Mouse (Mus musculus) CH12.LX (cell line): ENCODE data around the gene 1600012H06Rik. TPM values are rescaled to one million over a fixed set of nuclear protein-coding genes. Genes with fewer than 3 reads are reported as not detected.
A peak's percentile ranks its signal among the peaks of the same experiment; 100 is the strongest.
"Not testable (repeated sequence)": the region's sequence is repeated elsewhere in the genome, so short reads cannot be mapped to it uniquely, and the experiment has no call there.

ENCODE experiments used
- DNase-seq: peaks from one replicate; pipeline ENCODE4 v3.0.0-alpha.2; 2013; ENCODE audit errors: extremely low read depth
- H3K27ac ChIP-seq: 2 replicates; pipeline ENCODE4 v1.5.1; 2012; ENCODE audit warnings: low read depth, mild to moderate bottlenecking, control low read depth, moderate library complexity; ENCODE audit not compliant: insufficient read depth
- H3K27me3 ChIP-seq: replicated peaks from 2 replicates; pipeline ENCODE3; 2012; ENCODE audit warnings: inconsistent platforms
- H3K36me3 ChIP-seq, 2 experiments: replicated peaks in 1 of 2; 2 replicates each; pipeline versions ENCODE3 to v1.6.1; 2012; ENCODE audit warnings: inconsistent platforms in 1 of 2, low read length in 1 of 2, mild to moderate bottlenecking in 1 of 2, mixed read lengths in 1 of 2, moderate library complexity in 1 of 2; ENCODE audit not compliant: control insufficient read depth in 1 of 2, insufficient read depth in 1 of 2
- H3K4me1 ChIP-seq, 2 experiments: 2 replicates each; pipeline ENCODE4 v1.6.1; 2012; ENCODE audit warnings: inconsistent platforms in 1 of 2, moderate library complexity in 1 of 2; ENCODE audit not compliant: insufficient read depth in 2 of 2, control insufficient read depth in 1 of 2
- H3K4me2 ChIP-seq: 2 replicates; pipeline ENCODE4 v1.6.1; 2012; ENCODE audit warnings: low read depth, mild to moderate bottlenecking, control low read depth; ENCODE audit not compliant: poor library complexity, insufficient read depth, severe bottlenecking
- H3K4me3 ChIP-seq, 3 experiments: fragments of 150-350 bp in 1 of 3; sonication (generic) in 1 of 3; replicated peaks in 1 of 3; 2 replicates each; pipeline versions ENCODE3 to v1.5.1; 2011 to 2012; ENCODE audit warnings: low read depth in 2 of 3, low read length in 2 of 3, mild to moderate bottlenecking in 2 of 3, moderate library complexity in 2 of 3, control low read depth in 1 of 3, improper control_type of control experiment in 1 of 3, inconsistent platforms in 1 of 3, mixed read lengths in 1 of 3; ENCODE audit not compliant: poor library complexity in 1 of 3
- H3K79me2 ChIP-seq: replicated peaks from 2 replicates; pipeline ENCODE4 v1.6.1; 2012; ENCODE audit warnings: mild to moderate bottlenecking, moderate library complexity; ENCODE audit not compliant: control insufficient read depth, poor library complexity, insufficient read depth, severe bottlenecking; ENCODE audit errors: extremely low read depth
- H3K9ac ChIP-seq: 2 replicates; pipeline ENCODE4 v1.6.1; 2012; ENCODE audit warnings: low read depth, mild to moderate bottlenecking, control low read depth, moderate library complexity; ENCODE audit not compliant: insufficient read depth
- H3K9me3 ChIP-seq: replicated peaks from 2 replicates; pipeline ENCODE3; 2012; ENCODE audit warnings: low read length, inconsistent platforms, mixed read lengths
- dilution Hi-C: fragments of 300-500 bp; cut with MboI; formaldehyde crosslinking; loops from 2 replicates; pipeline ENCODE4 v1.14.3; 2020; ENCODE audit warnings: low sequenced_read_pairs; ENCODE audit not compliant: extremely low pct_unique_long_range_greater_than_20kb, extremely low pct_ligation_motif_present
- in situ Hi-C: fragments of 300-500 bp; cut with MboI; formaldehyde crosslinking; loops from 3 replicates; pipeline ENCODE4 v1.14.3; 2019; ENCODE audit warnings: low sequenced_read_pairs, low pct_ligation_motif_present, low pct_unique_long_range_greater_than_20kb, mixed read lengths
- polyA plus RNA-seq: library from polyadenylated mRNA; unstranded; fragments of >175 nt; gene quantifications from 2 replicates; pipeline ENCODE4 v1.2.1, GENCODE M21; 2012; ENCODE audit warnings: low read depth; ENCODE audit not compliant: insufficient read length
- total RNA-seq, 2 experiments: library from RNA; depleted of rRNA; stranded (reverse); fragments of 300-350 nt in 1 of 2; fragments of >200 nt in 1 of 2; gene quantifications; 2 replicates each; pipeline ENCODE4 v1.2.3; 2012 to 2014

Gene 1600012H06Rik
- total and polyA plus RNA-seq, 3 experiments: 5.4 to 12.4 (median 10.6) TPM

DNA sequence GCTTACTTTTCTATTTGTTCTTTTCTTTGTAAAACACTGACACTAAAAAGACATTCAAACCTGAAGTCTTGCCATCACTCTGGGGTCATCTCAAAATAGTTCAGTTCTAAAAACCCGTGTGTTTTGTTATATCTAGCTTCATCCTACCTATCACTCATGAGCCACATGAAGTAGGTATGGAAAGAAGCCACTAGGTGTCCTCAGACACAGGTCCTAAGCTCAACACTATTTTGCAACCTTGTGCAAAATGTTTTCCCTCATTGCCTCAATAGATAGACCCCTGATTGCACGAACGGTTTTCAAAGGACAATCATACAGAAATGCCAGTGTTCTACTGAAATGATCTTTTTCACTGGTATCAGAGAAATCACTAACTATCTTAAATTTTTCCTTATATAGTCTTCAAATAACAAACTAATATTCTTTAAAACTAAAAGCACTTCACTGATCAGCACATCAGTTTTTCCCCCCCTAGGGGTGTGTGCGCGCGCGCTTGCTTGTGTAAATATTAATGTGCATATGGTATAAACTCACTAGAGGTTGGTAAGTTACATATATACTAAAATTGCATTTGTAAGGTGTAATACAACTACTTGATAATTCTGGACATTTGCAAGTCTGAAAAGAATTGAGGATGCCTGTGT, 34.9 kb downstream of the 1600012H06Rik start:
- dilution Hi-C loops, H3K27ac ChIP-seq, H3K4me2 ChIP-seq, H3K27me3 ChIP-seq, H3K4me1 ChIP-seq, H3K36me3 ChIP-seq, H3K79me2 ChIP-seq, H3K9me3 ChIP-seq, DNase-seq, in situ Hi-C loops: not testable (repeated sequence)
- H3K4me3 ChIP-seq: peak overlapping the region in 1 of 3 experiments; percentile 34
- H3K9ac ChIP-seq: peak overlapping the region; percentile 48; the same call in 1 of the 2 replicates

DNA sequence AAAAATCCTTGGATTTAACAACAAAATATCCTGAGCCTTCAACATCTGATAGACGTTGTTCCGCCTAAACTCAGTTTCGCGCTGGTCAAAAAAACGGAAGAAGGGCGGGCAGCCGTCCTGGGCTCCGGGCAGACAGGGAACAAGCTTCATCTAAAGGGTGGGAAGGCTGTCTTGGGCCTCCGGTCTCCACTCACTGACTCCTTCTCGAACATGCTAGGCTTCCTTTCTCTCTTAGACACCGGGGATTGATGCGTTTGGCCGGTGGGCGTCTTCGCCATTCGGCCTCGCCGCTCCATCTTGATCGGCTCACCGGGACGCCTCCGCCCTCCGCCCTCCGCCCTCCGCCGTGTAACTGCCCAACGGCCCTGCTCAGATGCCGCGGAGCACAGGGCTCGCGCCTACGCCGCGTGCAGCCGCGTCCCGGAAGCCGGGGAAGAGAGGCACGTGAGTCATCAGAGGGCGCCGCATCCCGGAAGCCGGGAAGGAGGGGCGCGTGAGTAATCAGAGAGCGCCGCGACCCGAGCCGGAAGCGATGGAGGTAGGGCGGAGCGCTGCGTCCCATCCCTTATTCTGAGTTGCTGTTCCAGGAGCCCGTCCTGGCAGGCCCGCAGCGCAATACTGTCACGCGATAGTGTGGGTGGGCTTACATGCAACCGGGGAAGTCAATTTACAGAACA, 35.5 kb downstream of the 1600012H06Rik start, which contains the start of the genes 9030025P20Rik and Gm3417:
TSS of gene 9030025P20Rik (plus strand) at position 107 of the 677 bp plus-strand sequence.
TSS of gene Gm3417 (minus strand) at position 429 of the 677 bp plus-strand sequence.
- H3K27me3 ChIP-seq, H3K36me3 ChIP-seq, DNase-seq, in situ Hi-C loops, H3K4me2 ChIP-seq, H3K9me3 ChIP-seq, H3K4me1 ChIP-seq, dilution Hi-C loops, H3K79me2 ChIP-seq, H3K27ac ChIP-seq: not testable (repeated sequence)
- Histone ChIP-seq H3K4me3 (peak within 1 kb of the TSS in 1 of 3 experiments; percentile 34), H3K9ac (peak within 1 kb of the TSS; percentile 48; the same call in 1 of the 2 replicates)

DNA sequence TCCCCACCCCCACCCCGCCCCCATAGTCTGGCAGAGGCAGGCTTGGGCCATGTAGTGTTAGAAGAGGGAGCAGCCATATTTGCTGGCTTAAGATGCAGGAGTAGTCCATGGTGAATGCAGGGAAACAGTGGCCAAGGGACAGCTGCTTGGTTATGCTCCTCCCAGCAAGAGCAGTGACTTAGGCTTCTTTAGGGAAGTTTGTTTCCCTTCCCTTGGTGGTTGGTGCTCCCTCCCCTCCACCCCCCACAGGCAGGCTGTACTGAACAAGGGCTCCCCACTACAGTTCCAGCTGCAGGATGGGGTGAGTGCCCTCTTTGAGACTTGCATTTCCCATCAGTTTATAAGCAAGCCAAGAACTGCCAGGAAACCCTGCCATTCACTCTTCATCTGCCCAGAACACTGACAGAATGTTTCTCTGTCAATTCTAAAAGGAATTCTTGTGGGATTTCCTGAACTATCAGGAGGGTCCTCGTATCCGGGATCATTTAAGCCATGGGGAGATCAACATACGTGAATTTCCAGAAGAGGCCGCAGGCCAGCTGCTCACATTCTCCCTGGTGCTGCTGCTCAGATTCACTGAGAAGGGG, 47.2 kb downstream of the 1600012H06Rik start:
- H3K4me1 ChIP-seq, dilution Hi-C loops, H3K4me3 ChIP-seq, H3K9ac ChIP-seq, H3K36me3 ChIP-seq, H3K27me3 ChIP-seq, H3K79me2 ChIP-seq, H3K9me3 ChIP-seq, DNase-seq, in situ Hi-C loops: not testable (repeated sequence)
- Histone ChIP-seq H3K27ac (peak overlapping the region; percentile 73), H3K4me2 (peak overlapping the region; percentile 29; the same call in 1 of the 2 replicates)

DNA sequence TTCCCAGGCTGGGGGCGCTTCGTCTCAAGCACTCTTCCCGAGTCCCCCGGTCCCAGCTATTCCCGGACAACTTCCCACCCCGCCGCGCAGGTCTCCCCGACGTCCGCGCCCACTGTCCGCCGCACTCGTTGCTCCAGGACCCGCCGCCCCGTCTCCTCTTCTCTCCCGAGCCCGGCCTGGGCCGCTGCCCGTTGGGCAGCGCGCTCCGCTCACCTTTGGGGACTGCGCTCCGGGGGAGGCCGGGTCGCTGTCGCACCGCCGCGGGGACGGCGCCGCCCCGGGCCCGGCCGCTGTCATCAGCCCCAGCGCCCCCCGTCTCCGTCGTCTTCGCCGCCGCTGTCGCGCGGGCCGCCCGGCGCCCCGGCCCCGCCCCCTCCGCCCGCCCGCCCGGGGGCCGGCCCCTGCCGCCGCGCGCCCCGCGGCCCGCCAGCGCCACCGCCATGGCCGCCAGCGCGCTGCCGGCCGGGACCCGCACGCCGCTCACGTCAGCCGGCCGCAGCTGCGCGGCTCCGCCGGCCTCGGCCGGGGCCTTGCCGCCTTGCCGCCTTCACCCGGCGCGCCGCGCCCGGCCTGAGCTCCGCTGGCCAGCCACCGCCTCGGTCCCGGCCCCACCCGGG, 49.6 kb downstream of the 1600012H06Rik start:
- H3K9ac ChIP-seq, dilution Hi-C loops, H3K4me3 ChIP-seq, H3K79me2 ChIP-seq, in situ Hi-C loops, H3K27me3 ChIP-seq, H3K4me2 ChIP-seq, H3K36me3 ChIP-seq, H3K27ac ChIP-seq, H3K4me1 ChIP-seq, DNase-seq, H3K9me3 ChIP-seq: not testable (repeated sequence)

DNA sequence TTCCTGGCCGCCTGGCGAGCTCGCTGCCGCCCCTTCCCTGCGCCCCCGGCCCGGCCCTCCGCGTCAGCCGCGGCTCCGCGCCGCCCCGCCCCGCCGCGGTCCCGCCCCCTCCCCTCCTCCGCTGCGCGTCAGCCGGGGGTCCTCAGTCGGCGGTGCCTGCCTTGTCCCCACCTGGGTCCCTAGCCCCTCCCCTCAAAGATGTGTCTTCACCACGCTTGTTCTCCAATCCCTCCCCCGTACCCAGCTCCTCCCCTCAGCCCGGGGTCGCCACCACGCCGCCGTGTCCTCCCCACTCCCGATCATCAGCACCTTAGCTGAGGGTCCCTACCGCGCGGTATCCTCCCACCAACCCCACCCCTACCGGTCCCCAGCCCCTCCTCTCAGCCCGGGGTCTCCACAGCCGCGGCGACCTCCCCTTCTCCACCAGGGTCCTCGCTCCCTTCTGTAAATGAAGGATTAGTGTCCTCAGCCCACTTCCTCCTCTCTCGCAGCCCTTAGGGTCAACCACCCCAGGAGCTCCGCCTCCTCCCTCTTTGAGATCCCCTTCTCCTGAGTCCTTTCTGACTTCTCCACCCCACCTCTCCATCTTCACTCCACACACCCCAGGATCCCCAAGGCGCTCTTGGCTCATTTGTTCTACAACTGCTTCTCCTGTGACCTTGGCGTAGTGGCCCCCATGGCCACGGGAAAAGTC, 50.3 kb downstream of the 1600012H06Rik start:
- in situ Hi-C loops, H3K27me3 ChIP-seq, H3K27ac ChIP-seq, H3K9ac ChIP-seq, H3K36me3 ChIP-seq, DNase-seq, dilution Hi-C loops, H3K9me3 ChIP-seq, H3K4me2 ChIP-seq, H3K4me1 ChIP-seq, H3K79me2 ChIP-seq, H3K4me3 ChIP-seq: not testable (repeated sequence)
